Mouse (Mus musculus): ENCODE data around the gene Olfr123. TPM values are rescaled to one million over a fixed set of nuclear protein-coding genes. Genes with fewer than 3 reads are reported as not detected.

Olfr123 gene
- total RNA-seq (2022) = not detected

GRCm38 (mm10) chr17:37793229-37793628 lies at the start of gene Olfr123:
Olfr123 (plus strand) TSS chr17:37793529.
- no peak for DNase-seq (ENCODE audit: low spot score in 2 of 2)

- no peak for DNase-seq (ENCODE audit: low spot score in 2 of 2)
Observed at GRCm38 (mm10) chr17:37768307-37768706, 25.0 kb upstream of the Olfr123 start, which contains the start of gene Olfr122. Olfr122 (plus strand) TSS chr17:37768607.

- DNase-seq (ENCODE audit: low spot score in 2 of 2) = no peak
Observed at GRCm38 (mm10) chr17:37799588-37799987, 6.3 kb downstream of the Olfr123 start, which contains the start of gene Olfr124. Olfr124 (plus strand) TSS chr17:37799888.

GRCm38 (mm10) chr17:37832649-37833048 lies 39.3 kb downstream of the Olfr123 start, which contains the start of gene Olfr125:
Olfr125 (plus strand) TSS chr17:37832949.
- DNase-seq (ENCODE audit: low spot score in 2 of 2) = no peak

GRCm38 (mm10) chr17:37847183-37847582 lies 53.9 kb downstream of the Olfr123 start, which contains the start of gene Olfr126:
Olfr126 (plus strand) TSS chr17:37847483.
- no peak for DNase-seq (ENCODE audit: low spot score in 2 of 2)

Other genes starting within 250 kb of the Olfr123 start
- gene Olfr112, start 224.1 kb upstream of the Olfr123 start, total RNA-seq (2022) = not detected
- not detected for gene Olfr113, start 215.9 kb upstream of the Olfr123 start, total RNA-seq (2022)
- not detected for gene Olfr114, start 200.8 kb upstream of the Olfr123 start, total RNA-seq (2022)
- under 1 TPM in 1 of 4 experiments, not detected in 3; 0.17 TPM for gene Olfr115, start 166.4 kb upstream of the Olfr123 start, total RNA-seq (2022)
- gene Olfr116, start 166.3 kb upstream of the Olfr123 start, total RNA-seq (2022) = not detected
- not detected for gene Olfr117, start 129.7 kb upstream of the Olfr123 start, total RNA-seq (2022)
- gene Olfr118, start 126.5 kb upstream of the Olfr123 start, total RNA-seq (2022) = not detected
- gene Olfr119, start 97.0 kb upstream of the Olfr123 start, total RNA-seq (2022) = not detected
- not detected for gene Olfr120, start 71.7 kb upstream of the Olfr123 start, total RNA-seq (2022)
- not detected for gene Olfr121, start 44.7 kb upstream of the Olfr123 start, total RNA-seq (2022)
- gene Olfr122, start 24.9 kb upstream of the Olfr123 start, total RNA-seq (2022) = not detected
- gene Olfr124, start 6.4 kb downstream of the Olfr123 start, total RNA-seq (2022) = not detected
- gene Olfr125, start 39.4 kb downstream of the Olfr123 start, total RNA-seq (2022) = not detected
- gene Olfr126, start 54.0 kb downstream of the Olfr123 start, total RNA-seq (2022) = not detected
- gene Olfr127, start 106.9 kb downstream of the Olfr123 start, total RNA-seq (2022) = not detected
- gene Olfr128, start 127.0 kb downstream of the Olfr123 start, total RNA-seq (2022) = not detected
- not detected for gene Olfr761, start 159.6 kb downstream of the Olfr123 start, total RNA-seq (2022)

Measured in gastrocnemius, adult 8-10 months (tissue).